Mouse (Mus musculus) MEL (cell line): Measurements from ENCODE around the gene Cxcr2. TPM values are rescaled to one million over a fixed set of nuclear protein-coding genes. Genes with fewer than 3 reads are reported as not detected.

Experiments used
- DNase-seq: peaks from one replicate; pipeline ENCODE4 v3.0.0; 2011; ENCODE audit warnings: low read depth, low spot score
- H3K27ac ChIP-seq: 2 replicates; pipeline ENCODE4 v1.5.1; 2012; ENCODE audit warnings: low read depth, mild to moderate bottlenecking, control low read depth, low read length, moderate library complexity; ENCODE audit not compliant: control insufficient read depth
- H3K27me3 ChIP-seq, 2 experiments: fragments of 150-350 bp in 1 of 2; sonication (generic) in 1 of 2; 2 replicates each; pipeline ENCODE4 v1.6.1; 2012; ENCODE audit warnings: low read length in 2 of 2, mild to moderate bottlenecking in 2 of 2, improper control_type of control experiment in 1 of 2, moderate library complexity in 1 of 2; ENCODE audit not compliant: insufficient read depth in 2 of 2, control insufficient read depth in 1 of 2
- H3K36me3 ChIP-seq, 2 experiments: 2 replicates each; pipeline ENCODE4 v1.6.1; 2012 to 2014; ENCODE audit warnings: low read length in 2 of 2, improper control_type of control experiment in 1 of 2, inconsistent platforms in 1 of 2, mild to moderate bottlenecking in 1 of 2; ENCODE audit not compliant: insufficient read depth in 2 of 2, control insufficient read depth in 1 of 2
- H3K4me1 ChIP-seq, 2 experiments: fragments of 150-350 bp in 1 of 2; sonication (generic) in 1 of 2; 2 replicates each; pipeline ENCODE4 v1.6.1; 2012; ENCODE audit warnings: low read length in 2 of 2, improper control_type of control experiment in 1 of 2, mild to moderate bottlenecking in 1 of 2; ENCODE audit not compliant: insufficient read depth in 2 of 2, control insufficient read depth in 1 of 2
- H3K4me3 ChIP-seq, 2 experiments: fragments of 150-350 bp in 1 of 2; sonication (generic) in 1 of 2; 2 replicates each; pipeline ENCODE4 v1.5.1; 2012; ENCODE audit warnings: low read depth in 2 of 2, low read length in 2 of 2, mild to moderate bottlenecking in 2 of 2, moderate library complexity in 2 of 2, control low read depth in 1 of 2, improper control_type of control experiment in 1 of 2; ENCODE audit not compliant: control insufficient read depth in 1 of 2, insufficient read depth in 1 of 2
- H3K79me2 ChIP-seq: 2 replicates; pipeline ENCODE4 v1.6.1; 2012; ENCODE audit warnings: mild to moderate bottlenecking, low read length, moderate library complexity; ENCODE audit not compliant: control insufficient read depth, poor library complexity, insufficient read depth
- H3K9ac ChIP-seq: 2 replicates; pipeline ENCODE4 v1.6.1; 2012; ENCODE audit warnings: low read depth, mild to moderate bottlenecking, control low read depth, low read length, moderate library complexity; ENCODE audit not compliant: control insufficient read depth, poor library complexity, severe bottlenecking
- H3K9me3 ChIP-seq: fragments of 150-350 bp; sonication (generic); replicated peaks from 2 replicates; pipeline ENCODE4 v1.6.1; 2012; ENCODE audit warnings: mild to moderate bottlenecking, low read length, improper control_type of control experiment, moderate library complexity; ENCODE audit not compliant: insufficient read depth
- ELF1 ChIP-seq: IDR thresholded peaks from 2 replicates; pipeline ENCODE4 v1.6.1; 2014; ENCODE audit warnings: low read depth, mild to moderate bottlenecking, inconsistent platforms, low read length, improper control_type of control experiment, moderate library complexity
- KAT2A ChIP-seq: conservative IDR thresholded peaks from 2 replicates; pipeline ENCODE4 v1.6.1; 2012; ENCODE audit warnings: low read depth, low read length, improper control_type of control experiment, inconsistent platforms
- MAFK ChIP-seq: IDR thresholded peaks from 2 replicates; pipeline ENCODE4 v1.6.1; 2011; ENCODE audit warnings: low read depth, mild to moderate bottlenecking, low read length, improper control_type of control experiment, borderline replicate concordance
- MAX ChIP-seq: IDR thresholded peaks from 2 replicates; pipeline ENCODE4 v1.6.1; 2011; ENCODE audit warnings: low read length, improper control_type of control experiment
- MAZ ChIP-seq: IDR thresholded peaks from 2 replicates; pipeline ENCODE4 v1.6.1; 2012; ENCODE audit warnings: low read depth, mild to moderate bottlenecking, inconsistent platforms, low read length, improper control_type of control experiment
- MXI1 ChIP-seq: IDR thresholded peaks from 2 replicates; pipeline ENCODE4 v1.6.1; 2011; ENCODE audit warnings: mild to moderate bottlenecking, low read depth, low read length, improper control_type of control experiment
- POLR2AphosphoS2 ChIP-seq: IDR thresholded peaks from 2 replicates; pipeline ENCODE4 v1.6.1; 2011; ENCODE audit warnings: low read length, improper control_type of control experiment
- UBTF ChIP-seq: IDR thresholded peaks from 2 replicates; pipeline ENCODE4 v1.6.1; 2012; ENCODE audit warnings: low read depth, mild to moderate bottlenecking, inconsistent platforms, low read length, improper control_type of control experiment, moderate library complexity, borderline replicate concordance; ENCODE audit not compliant: insufficient read depth
- USF2 ChIP-seq, 2 experiments: IDR thresholded peaks; 2 replicates each; pipeline ENCODE4 v1.6.1; 2011 to 2012; ENCODE audit warnings: improper control_type of control experiment in 2 of 2, low read length in 2 of 2, borderline replicate concordance in 1 of 2, inconsistent platforms in 1 of 2, low read depth in 1 of 2, mild to moderate bottlenecking in 1 of 2; ENCODE audit not compliant: insufficient read depth in 1 of 2
- ZC3H11A ChIP-seq: IDR thresholded peaks from 2 replicates; pipeline ENCODE4 v1.6.1; 2012; ENCODE audit warnings: low read depth, mild to moderate bottlenecking, inconsistent platforms, low read length, improper control_type of control experiment
- ZKSCAN1 ChIP-seq: IDR thresholded peaks from 2 replicates; pipeline ENCODE4 v1.6.1; 2012; ENCODE audit warnings: low read depth, mild to moderate bottlenecking, inconsistent platforms, low read length, improper control_type of control experiment, moderate library complexity
- ZNF384 ChIP-seq: IDR thresholded peaks from 2 replicates; pipeline ENCODE4 v1.6.1; 2012; ENCODE audit warnings: low read depth, mild to moderate bottlenecking, inconsistent platforms, low read length, improper control_type of control experiment
- polyA plus RNA-seq, 2 experiments: library from polyadenylated mRNA; stranded (reverse) in 1 of 2; unstranded in 1 of 2; fragments of >175 nt in 1 of 2; fragments of >200 nt in 1 of 2; gene quantifications; 2 replicates each; pipeline versions ENCODE4 v1.2.1 to v1.2.4; 2012; ENCODE audit warnings: low replicate concordance in 2 of 2, low read depth in 1 of 2; ENCODE audit not compliant: insufficient read length in 2 of 2, insufficient read depth in 1 of 2, missing spikeins in 1 of 2
- total RNA-seq: library from RNA; depleted of rRNA; stranded (reverse); fragments of 300-350 nt; gene quantifications from 2 replicates; pipeline ENCODE4 v1.2.3, GENCODE M21; 2012

The Cxcr2 gene
- total and polyA plus RNA-seq, 3 experiments, result 0.11 to 0.92 TPM; not detected in 1

GRCm38 (mm10) chr1:74123215-74123614, 30.6 kb upstream of the Cxcr2 start:
- Histone ChIP-seq H3K36me3 (no peaks in the 10 kb centered on the region), H3K9me3 (no peaks in the 10 kb centered on the region), H3K4me1 (no peaks in the 10 kb centered on the region), H3K27me3 (no peaks in the 10 kb centered on the region), H3K79me2 (no peaks in the 10 kb centered on the region), H3K4me3 (no peak overlapping the region), H3K27ac (no peak overlapping the region), H3K9ac (no peak overlapping the region)
- TF ChIP-seq MAFK (no peak), UBTF (no peak), MAX (no peak), POLR2AphosphoS2 (no peak), ELF1 (no peak), MXI1 (no peak), KAT2A (no peak), ZC3H11A (no peak), MAZ (no peak), ZKSCAN1 (no peak), ZNF384 (no peak)
- no peak for DNase-seq

GRCm38 (mm10) chr1:74124021-74124981, 29.5 kb upstream of the Cxcr2 start, which contains the start of gene Tns1:
TSS of gene Tns1 (minus strand) at chr1:74124449.
- Histone ChIP-seq H3K4me3 (peak within 1 kb of the TSS; percentile 49 to 50), H3K9ac (peak within 1 kb of the TSS; percentile 24; the same call in 1 of the 2 replicates), H3K9me3 (no peaks in the 10 kb centered on the region), H3K4me1 (no peaks in the 10 kb centered on the region), H3K27me3 (no peaks in the 10 kb centered on the region), H3K27ac (no peak within 1 kb of the TSS), H3K36me3 (no peaks in the 10 kb centered on the region), H3K79me2 (no peaks in the 10 kb centered on the region)
- peak; percentile 52 for DNase-seq
- TF ChIP-seq UBTF (no peak), USF2 (IDR thresholded peaks at IDR 0.05; ENCODE audit: borderline replicate concordance in 1 of 2, insufficient read depth in 1 of 2, low read depth in 1 of 2, low read length in 2 of 2) (no peak), MAFK (no peak)
